Mouse (Mus musculus): ENCODE data around the gene Wdr6. TPM values are rescaled to one million over a fixed set of nuclear protein-coding genes. Genes with fewer than 3 reads are reported as not detected.

The Wdr6 gene
- total and polyA plus RNA-seq, 3 experiments: 43.5 to 44.9 TPM; not detected in 1

GRCm38 (mm10) chr9:108545986-108546385, 32.6 kb downstream of the Wdr6 start:
- Histone ChIP-seq H3K4me1 (ENCODE audit: control insufficient read depth in 1 of 2, insufficient read depth in 2 of 2, low read length in 2 of 2) (no peaks in the 10 kb centered on the region), H3K4me3 (ENCODE audit: control insufficient read depth in 1 of 2, insufficient read depth in 1 of 2, low read depth in 2 of 2, low read length in 2 of 2) (no peak overlapping the region), H3K36me3 (ENCODE audit: control insufficient read depth in 1 of 2, insufficient read depth in 2 of 2, low read length in 2 of 2) (peaks cover 0 to 53% of the 10 kb centered on the region in 2 experiments; a peak in 3 of 4 replicates), H3K79me2 (ENCODE audit: control insufficient read depth, insufficient read depth, low read length, poor library complexity) (no peaks in the 10 kb centered on the region), H3K27me3 (ENCODE audit: control insufficient read depth in 1 of 2, insufficient read depth in 2 of 2, low read length in 2 of 2) (no peaks in the 10 kb centered on the region), H3K27ac (ENCODE audit: control insufficient read depth, low read depth, low read length) (no peak overlapping the region), H3K9ac (ENCODE audit: control insufficient read depth, low read depth, low read length, poor library complexity, severe bottlenecking) (no peak overlapping the region), H3K9me3 (replicated peaks; ENCODE audit: insufficient read depth, low read length) (no peaks in the 10 kb centered on the region)
- TF ChIP-seq KAT2A (conservative IDR thresholded peaks at IDR 0.05; ENCODE audit: low read depth, low read length) (no peak), ETS1 (IDR thresholded peaks at IDR 0.05; ENCODE audit: low read depth, low read length) (no peak), MAX (IDR thresholded peaks at IDR 0.05; ENCODE audit: low read length) (no peak), CHD1 (IDR thresholded peaks at IDR 0.05; ENCODE audit: low read depth, low read length) (no peak), MAFK (IDR thresholded peaks at IDR 0.05; ENCODE audit: borderline replicate concordance, low read depth, low read length) (no peak), SIN3A (IDR thresholded peaks at IDR 0.05; ENCODE audit: low read length) (no peak), TCF12 (IDR thresholded peaks at IDR 0.05; ENCODE audit: low read depth, low read length) (no peak), NELFE (IDR thresholded peaks at IDR 0.05; ENCODE audit: low read depth, low read length) (no peak), GABPA (IDR thresholded peaks at IDR 0.05; ENCODE audit: low read depth, low read length) (no peak), RCOR1 (IDR thresholded peaks at IDR 0.05; ENCODE audit: low read depth, low read length) (no peak)
- no peak for DNase-seq (ENCODE audit: low read depth, low spot score)

DNA sequence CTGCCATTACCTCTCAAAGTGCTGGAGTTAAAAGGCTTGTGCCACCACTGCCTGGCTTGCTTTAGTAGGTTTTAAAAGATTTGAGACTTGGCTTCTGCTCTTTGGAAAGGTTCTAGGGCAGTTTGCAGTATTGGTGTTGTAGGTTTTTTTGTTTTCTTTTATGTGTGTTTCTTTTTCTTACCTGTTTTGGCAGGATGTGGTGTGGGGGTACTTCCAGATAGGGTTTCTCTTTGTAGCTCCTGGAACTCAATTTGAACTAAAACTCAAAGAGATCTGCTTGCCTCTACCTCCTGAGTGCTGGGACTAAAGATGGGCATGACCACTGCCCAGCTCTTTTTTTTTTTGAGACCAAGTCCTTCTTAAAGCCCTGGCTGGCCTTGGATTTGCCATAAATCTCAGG, 37.7 kb downstream of the Wdr6 start:
- H3K9me3 ChIP-seq (replicated peaks; ENCODE audit: insufficient read depth, low read length): no peaks in the 10 kb centered on the region
- no peak overlapping the region for H3K27ac ChIP-seq (ENCODE audit: control insufficient read depth, low read depth, low read length)
- no peak for TF ChIP-seq MYB (IDR thresholded peaks at IDR 0.05; ENCODE audit: low read depth, low read length)
- no peak for TF ChIP-seq KAT2A (conservative IDR thresholded peaks at IDR 0.05; ENCODE audit: low read depth, low read length)
- TF ChIP-seq GATA1 (IDR thresholded peaks at IDR 0.05; ENCODE audit: low read depth, low read length): no peak
- TF ChIP-seq POLR2A (IDR thresholded peaks at IDR 0.05; ENCODE audit: control insufficient read depth in 1 of 2, insufficient read depth in 1 of 2, low read depth in 1 of 2, low read length in 2 of 2, poor library complexity in 1 of 2): no peak
- TF ChIP-seq USF1 (IDR thresholded peaks at IDR 0.05; ENCODE audit: low read depth, low read length): no peak
- no peak for TF ChIP-seq NELFE (IDR thresholded peaks at IDR 0.05; ENCODE audit: low read depth, low read length)
- TF ChIP-seq E2F4 (IDR thresholded peaks at IDR 0.05; ENCODE audit: borderline replicate concordance, low read depth, low read length): no peak
- TF ChIP-seq ZMIZ1 (IDR thresholded peaks at IDR 0.05; ENCODE audit: low read depth, low read length): no peak
- no peak for TF ChIP-seq ETS1 (IDR thresholded peaks at IDR 0.05; ENCODE audit: low read depth, low read length)
- TF ChIP-seq MAZ (IDR thresholded peaks at IDR 0.05; ENCODE audit: low read depth, low read length): no peak
- no peak for TF ChIP-seq EP300 (IDR thresholded peaks at IDR 0.05; ENCODE audit: low read depth in 1 of 2, low read length in 2 of 2)
- no peak for TF ChIP-seq HCFC1 (IDR thresholded peaks at IDR 0.05; ENCODE audit: low read depth, low read length)
- no peaks in the 10 kb centered on the region; a peak in 1 of 4 replicates for H3K4me1 ChIP-seq (ENCODE audit: control insufficient read depth in 1 of 2, insufficient read depth in 2 of 2, low read length in 2 of 2)
- no peaks in the 10 kb centered on the region for H3K27me3 ChIP-seq (ENCODE audit: control insufficient read depth in 1 of 2, insufficient read depth in 2 of 2, low read length in 2 of 2)
- H3K36me3 ChIP-seq (ENCODE audit: control insufficient read depth in 1 of 2, insufficient read depth in 2 of 2, low read length in 2 of 2): peaks cover 2 to 62% of the 10 kb centered on the region in 2 experiments; a peak in 2 of 4 replicates
- no peak for DNase-seq (ENCODE audit: low read depth, low spot score)
- H3K9ac ChIP-seq (ENCODE audit: control insufficient read depth, low read depth, low read length, poor library complexity, severe bottlenecking): no peak overlapping the region
- H3K79me2 ChIP-seq (ENCODE audit: control insufficient read depth, insufficient read depth, low read length, poor library complexity): peaks cover 8% of the 10 kb centered on the region; the same call in 1 of the 2 replicates
- no peak overlapping the region for H3K4me3 ChIP-seq (ENCODE audit: control insufficient read depth in 1 of 2, insufficient read depth in 1 of 2, low read depth in 2 of 2, low read length in 2 of 2)
